Mouse (Mus musculus) G1E (cell line): ENCODE results near the gene Asic1. TPM values are rescaled to one million over a fixed set of nuclear protein-coding genes. Genes with fewer than 3 reads are reported as not detected.

Experiments
- ATAC-seq: 2 replicates; pipeline ENCODE4 v1.8.0; 2016; ENCODE audit warnings: mild to moderate bottlenecking; ENCODE audit not compliant: insufficient number of reproducible peaks, poor library complexity, low FRiP score, severe bottlenecking; ENCODE audit errors: extremely low read depth
- DNase-seq: peaks from one replicate; pipeline ENCODE4 v3.0.0; 2012; ENCODE audit warnings: low spot score
- H3K27me3 ChIP-seq: 2 replicates; pipeline ENCODE4 v1.6.1; 2012; ENCODE audit warnings: mild to moderate bottlenecking, low read length, inconsistent platforms; ENCODE audit not compliant: insufficient read depth
- H3K36me3 ChIP-seq: replicated peaks from 2 replicates; pipeline ENCODE3; 2012; ENCODE audit warnings: mild to moderate bottlenecking, inconsistent platforms
- H3K4me1 ChIP-seq: 2 replicates; pipeline ENCODE4 v1.6.1; 2012; ENCODE audit warnings: low read depth, low read length, inconsistent platforms, mixed read lengths; ENCODE audit not compliant: insufficient read depth
- H3K4me3 ChIP-seq: 2 replicates; pipeline ENCODE4 v1.5.1; 2012; ENCODE audit warnings: low read depth, mild to moderate bottlenecking, inconsistent platforms, low read length, moderate library complexity, mixed read lengths
- H3K9me3 ChIP-seq: replicated peaks from 2 replicates; pipeline ENCODE4 v1.6.1; 2012; ENCODE audit warnings: inconsistent platforms
- CTCF ChIP-seq: IDR thresholded peaks from 2 replicates; pipeline ENCODE4 v1.5.1; 2012; ENCODE audit warnings: low read depth, low read length, inconsistent platforms, mixed read lengths
- GATA1 ChIP-seq: IDR thresholded peaks from 2 replicates; pipeline ENCODE4 v1.6.1; 2012; ENCODE audit warnings: borderline replicate concordance, low read length, inconsistent platforms, mixed read lengths
- GATA2 ChIP-seq: IDR thresholded peaks from 2 replicates; pipeline ENCODE4 v1.6.1; 2012; ENCODE audit warnings: low read depth, low read length, inconsistent platforms, borderline replicate concordance
- POLR2AphosphoS5 ChIP-seq: IDR thresholded peaks from 2 replicates; pipeline ENCODE4 v1.6.1; 2012; ENCODE audit warnings: low read depth, low read length, inconsistent platforms; ENCODE audit not compliant: insufficient replicate concordance
- TAL1 ChIP-seq: conservative IDR thresholded peaks from 2 replicates; pipeline ENCODE4 v1.6.1; 2012; ENCODE audit warnings: low read depth, low read length, inconsistent platforms, mixed read lengths
- polyA plus RNA-seq: library from polyadenylated mRNA; stranded (reverse); fragments of >175 nt; gene quantifications from 2 replicates; pipeline ENCODE4 v1.2.3, GENCODE M21; 2012
- total RNA-seq, 2 experiments: library from RNA; stranded (forward) in 1 of 2; stranded (reverse) in 1 of 2; fragments of 200-1000 nt in 1 of 2; fragments of >200 nt in 1 of 2; fragmentation: Nextera tagmentation in 1 of 2; gene quantifications; 2 replicates each; pipeline ENCODE4 v1.2.3; 2014 to 2017

Asic1 gene
- total and polyA plus RNA-seq, 3 experiments: 0.22 TPM; not detected in 2

GRCm38 (mm10) chr15:99712666-99713559 lies 42.7 kb downstream of the Asic1 start:
- H3K27me3 ChIP-seq: peaks cover 20% of the 10 kb centered on the region
- no peak for ATAC-seq
- TF ChIP-seq POLR2AphosphoS5 (no peak), CTCF (no peak), GATA2 (no peak), GATA1 (no peak), TAL1 (no peak)
- peaks cover 64% of the 10 kb centered on the region for H3K36me3 ChIP-seq
- H3K9me3 ChIP-seq: peaks cover 2% of the 10 kb centered on the region; the same call in 1 of the 2 replicates
- DNase-seq: no peak
- peaks cover 11% of the 10 kb centered on the region for H3K4me1 ChIP-seq
- H3K4me3 ChIP-seq: no peak overlapping the region

- TF ChIP-seq GATA1 (no peak), POLR2AphosphoS5 (no peak), GATA2 (no peak), TAL1 (no peak), CTCF (no peak)
- peaks cover 27% of the 10 kb centered on the region for H3K27me3 ChIP-seq
- no peaks in the 10 kb centered on the region for H3K9me3 ChIP-seq
- H3K36me3 ChIP-seq: peaks cover 59% of the 10 kb centered on the region
- no peak overlapping the region for H3K4me3 ChIP-seq
- ATAC-seq: no peak
- DNase-seq: no peak
- peaks cover 14% of the 10 kb centered on the region for H3K4me1 ChIP-seq
Observed at GRCm38 (mm10) chr15:99713569-99713968, 43.4 kb downstream of the Asic1 start.

GRCm38 (mm10) chr15:99714206-99714605 lies 44.0 kb downstream of the Asic1 start:
- Histone ChIP-seq H3K4me1 (peaks cover 14% of the 10 kb centered on the region), H3K36me3 (peaks cover 53% of the 10 kb centered on the region), H3K27me3 (peaks cover 33% of the 10 kb centered on the region), H3K9me3 (no peaks in the 10 kb centered on the region), H3K4me3 (no peak overlapping the region)
- TF ChIP-seq POLR2AphosphoS5 (no peak), GATA2 (no peak), CTCF (no peak), TAL1 (no peak), GATA1 (no peak)
- no peak for ATAC-seq
- DNase-seq: no peak

- Histone ChIP-seq H3K9me3 (no peaks in the 10 kb centered on the region), H3K4me1 (peaks cover 14% of the 10 kb centered on the region), H3K36me3 (peaks cover 46% of the 10 kb centered on the region), H3K4me3 (no peak overlapping the region), H3K27me3 (peaks cover 39% of the 10 kb centered on the region)
- ATAC-seq (peak; percentile 66), DNase-seq (peak; percentile 59)
- TF ChIP-seq POLR2AphosphoS5: no peak
- TF ChIP-seq CTCF: peak; percentile 95
Observed at GRCm38 (mm10) chr15:99714858-99715257, 44.7 kb downstream of the Asic1 start.

- ATAC-seq (no peak), DNase-seq (no peak)
- H3K27me3 ChIP-seq: peaks cover 45% of the 10 kb centered on the region
- no peak overlapping the region for H3K4me3 ChIP-seq
- peaks cover 14% of the 10 kb centered on the region for H3K4me1 ChIP-seq
- H3K36me3 ChIP-seq: peaks cover 41% of the 10 kb centered on the region
- H3K9me3 ChIP-seq: no peaks in the 10 kb centered on the region
- TF ChIP-seq POLR2AphosphoS5: no peak
- TF ChIP-seq GATA1: no peak
- TF ChIP-seq TAL1: no peak; the same call in 1 of the 2 replicates
- no peak for TF ChIP-seq GATA2
- TF ChIP-seq CTCF: no peak
Observed at GRCm38 (mm10) chr15:99715361-99715865, 45.2 kb downstream of the Asic1 start.

GRCm38 (mm10) chr15:99715982-99716746 lies 46.0 kb downstream of the Asic1 start:
- H3K9me3 ChIP-seq: no peaks in the 10 kb centered on the region
- peaks cover 33% of the 10 kb centered on the region for H3K36me3 ChIP-seq
- no peak for TF ChIP-seq CTCF
- no peak for TF ChIP-seq TAL1
- no peak for TF ChIP-seq GATA1
- TF ChIP-seq GATA2: no peak
- no peak for TF ChIP-seq POLR2AphosphoS5
- DNase-seq: no peak
- H3K27me3 ChIP-seq: peaks cover 50% of the 10 kb centered on the region
- peaks cover 14% of the 10 kb centered on the region for H3K4me1 ChIP-seq
- ATAC-seq: no peak
- H3K4me3 ChIP-seq: no peak overlapping the region
